Mouse (Mus musculus) erythroblast, embryonic 14.5 days (primary cell): ENCODE measurements around the gene Spata2.

Source experiments
- GATA1 ChIP-seq: IDR thresholded peaks from 2 replicates; pipeline ENCODE4 v1.6.1; 2012; ENCODE audit warnings: low read length, inconsistent platforms, mixed read lengths
- TAL1 ChIP-seq: IDR thresholded peaks from 3 replicates; pipeline ENCODE4 v1.6.1; 2012; ENCODE audit warnings: low read length, inconsistent platforms, mixed read lengths

DNA sequence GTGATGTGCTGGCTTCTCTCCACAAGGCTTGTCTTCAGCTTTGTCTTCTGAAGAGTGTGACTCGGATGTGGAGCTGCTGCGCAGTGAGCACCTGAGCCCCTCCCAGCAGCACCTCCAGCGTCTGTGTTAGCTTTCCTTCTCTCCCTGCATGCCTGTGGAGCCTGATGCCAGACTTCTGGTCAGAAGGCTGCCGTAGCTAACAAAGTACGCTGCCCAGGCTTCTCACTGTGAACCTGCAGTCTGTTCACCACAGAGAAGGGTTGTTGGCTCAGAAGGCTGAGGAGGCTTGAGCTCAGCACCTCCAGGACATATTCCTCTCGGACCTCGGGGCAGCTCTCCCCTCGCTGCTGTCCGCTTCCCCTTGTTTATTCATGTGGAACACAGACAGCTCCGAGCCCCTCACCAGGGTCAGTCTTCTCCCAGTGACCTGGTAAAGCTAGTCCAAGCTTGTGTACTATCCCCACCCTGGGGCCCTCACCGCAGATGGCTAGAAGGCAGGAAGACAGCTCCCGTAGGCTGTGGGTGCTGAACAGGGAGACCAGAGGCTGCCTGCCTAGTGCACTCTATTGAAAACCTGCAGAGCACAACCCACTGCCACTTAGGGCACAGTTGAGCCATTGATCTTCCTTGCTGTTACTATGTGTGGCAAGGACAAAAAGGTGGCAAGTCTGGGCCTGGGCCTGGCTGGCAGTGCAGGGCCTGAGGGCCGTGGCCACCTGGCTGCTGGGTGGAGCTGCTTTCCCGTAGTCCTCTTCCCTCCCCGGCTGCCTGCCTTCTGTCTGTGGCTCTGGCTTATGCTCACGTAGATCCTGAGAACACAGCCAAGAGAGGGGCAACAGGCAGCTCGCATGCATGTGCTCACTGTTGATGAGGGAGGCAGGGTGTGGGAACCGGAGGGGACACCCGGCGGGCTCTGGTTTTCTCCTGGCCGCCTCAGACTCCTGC lies 43.1 kb downstream of the Spata2 start:
- TF ChIP-seq GATA1 (no peak), TAL1 (no peak)
